Comparison of ENCODE assay signal across 11 mouse cellular contexts in the genomic region with DNA sequence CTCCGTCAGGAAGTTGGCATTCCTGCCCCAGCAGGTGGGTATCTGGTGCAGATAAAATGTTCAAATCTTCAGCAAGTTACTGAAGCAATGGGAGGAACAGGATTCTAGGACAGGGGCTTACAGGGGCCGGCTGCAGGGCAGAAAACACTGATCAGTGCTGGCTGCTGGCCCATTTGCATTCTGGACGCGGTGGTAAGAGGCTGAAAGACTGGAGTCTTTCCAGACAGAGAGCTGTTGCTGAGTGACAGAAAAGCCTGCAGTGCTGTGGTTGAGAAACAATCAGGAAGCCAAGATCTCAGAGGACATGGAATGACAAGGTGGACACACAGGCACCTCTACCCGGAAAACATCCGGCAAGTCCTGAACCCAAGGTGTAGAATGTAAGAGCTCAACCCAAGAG. TPM values are rescaled to one million over a fixed set of nuclear protein-coding genes. Genes with fewer than 3 reads are reported as not detected.
DNase-seq lines count a peak whose midpoint lies in the region; ATAC-seq lines count a peak whose summit lies in the region.
"Had no signal": no experiment of that assay in that cellular context is flagged by ENCODE, and none has a peak within 500 bp of the region (broad histone marks: within the 10 kb centered on the region; RNA-seq: fewer than 3 reads in every experiment).

No protein-coding gene starts in this region.

- H3K36me3 ChIP-seq in heart, embryonic 12.5 days: no peaks in the 10 kb centered on the region
- peaks cover 22% of the 10 kb centered on the region for H3K36me3 ChIP-seq in hindbrain, embryonic 16.5 days (ENCODE audit: control insufficient read depth, insufficient read depth, low read length)
- H3K36me3 ChIP-seq: liver, embryonic 15.5 days had no signal

- H3K9me3 ChIP-seq in heart, embryonic 12.5 days (replicated peaks): no peaks in the 10 kb centered on the region
- H3K9me3 ChIP-seq in hindbrain, embryonic 16.5 days (ENCODE audit: control insufficient read depth, low read length): no peaks in the 10 kb centered on the region
- H3K9me3 ChIP-seq: liver, embryonic 15.5 days had no signal

- ATAC-seq in heart, embryonic 12.5 days (ENCODE audit: insufficient number of reproducible peaks, low FRiP score): no peak
- ATAC-seq in hindbrain, embryonic 16.5 days: peak; percentile 65
- ATAC-seq in CD4-positive, CD25-positive, alpha-beta regulatory T cell, adult 4 months: no peak

- H3K27me3 ChIP-seq in heart, embryonic 12.5 days (replicated peaks): no peaks in the 10 kb centered on the region
- no peaks in the 10 kb centered on the region for H3K27me3 ChIP-seq in hindbrain, embryonic 16.5 days (replicated peaks; ENCODE audit: control insufficient read depth, insufficient read depth, low read length)
- H3K27me3 ChIP-seq: liver, embryonic 15.5 days had no signal

- DNase-seq in heart, adult 11 months: no peak
- DNase-seq in right cerebral cortex, postnatal 4 days: peak; percentile 60
- no peak for DNase-seq in right cerebral cortex, postnatal 25 days
- no peak for DNase-seq in thymus, postnatal 0 days (ENCODE audit: low spot score)
- DNase-seq in gastrocnemius, adult 18-20 months (ENCODE audit: low spot score): no peak
- DNase-seq: adrenal gland, postnatal 36 days; kidney, adult 9 months had no signal

- no peak overlapping the region for H3K9ac ChIP-seq in heart, embryonic 12.5 days
- no peak overlapping the region for H3K9ac ChIP-seq in hindbrain, embryonic 16.5 days (ENCODE audit: low read depth, low read length)
- H3K9ac ChIP-seq: liver, embryonic 15.5 days had no signal

- H3K4me3 ChIP-seq in heart, embryonic 12.5 days: no peak overlapping the region
- no peak overlapping the region for H3K4me3 ChIP-seq in hindbrain, embryonic 16.5 days (ENCODE audit: low read length)
- H3K4me3 ChIP-seq: liver, embryonic 15.5 days had no signal

- peaks cover 11% of the 10 kb centered on the region for H3K4me1 ChIP-seq in heart, embryonic 12.5 days (replicated peaks)
- peaks cover 18% of the 10 kb centered on the region for H3K4me1 ChIP-seq in hindbrain, embryonic 16.5 days (ENCODE audit: control insufficient read depth, insufficient read depth, low read depth, low read length)
- H3K4me1 ChIP-seq: liver, embryonic 15.5 days had no signal

- 24% methylated on average over 6 of the region's 6 CpGs for WGBS in heart, embryonic 12.5 days
- 30% methylated on average over 6 of the region's 6 CpGs for WGBS in hindbrain, embryonic 16.5 days

- H3K27ac ChIP-seq in heart, embryonic 12.5 days (ENCODE audit: poor library complexity, severe bottlenecking): peak overlapping the region; percentile 51
- peak overlapping the region; percentile 67 for H3K27ac ChIP-seq in hindbrain, embryonic 16.5 days (ENCODE audit: low read depth, low read length)
- H3K27ac ChIP-seq: liver, embryonic 15.5 days had no signal

- H3K4me2 ChIP-seq in heart, embryonic 12.5 days: no peak overlapping the region
- H3K4me2 ChIP-seq in hindbrain, embryonic 16.5 days (ENCODE audit: low read length): no peak overlapping the region
- H3K4me2 ChIP-seq: liver, embryonic 15.5 days had no signal

RNA-seq across cellular contexts. Expression of a gene that starts 16.6 kb away (rescaled TPM):
- polyA plus RNA-seq in heart, embryonic 12.5 days (2016; fragmentation: Nextera tagmentation; extraction: Ambion mirVana): 7.4 and 7.7 TPM in 2 replicates
- polyA plus RNA-seq in hindbrain, embryonic 16.5 days (2015; fragmentation: Nextera tagmentation; extraction: Ambion mirVana): 497 and 573 TPM in 2 replicates
- not detected for polyA plus RNA-seq in CD4-positive, CD25-positive, alpha-beta regulatory T cell, adult 4 months (2017; shearing (Covaris generic))
- polyA plus RNA-seq in thymus, postnatal 0 days (2015; fragmentation: Nextera tagmentation; extraction: Ambion mirVana): 0.20 and 0.22 TPM in 2 replicates
- total RNA-seq in gastrocnemius, adult 18-20 months (2021): 1 to 10 TPM in 1 of 2 experiments, under 1 TPM in 1; 0.96 to 2.4 TPM

RNA-seq across cellular contexts. Expression of a gene that starts 49.9 kb away (rescaled TPM):
- polyA plus RNA-seq in heart, embryonic 12.5 days (2016; fragmentation: Nextera tagmentation; extraction: Ambion mirVana): not detected in 2 replicates
- polyA plus RNA-seq in hindbrain, embryonic 16.5 days (2015; fragmentation: Nextera tagmentation; extraction: Ambion mirVana): not detected in 2 replicates
- polyA plus RNA-seq in CD4-positive, CD25-positive, alpha-beta regulatory T cell, adult 4 months (2017; shearing (Covaris generic)): not detected
- 0.13 and 0.21 TPM in 2 replicates for polyA plus RNA-seq in thymus, postnatal 0 days (2015; fragmentation: Nextera tagmentation; extraction: Ambion mirVana)
- total RNA-seq in gastrocnemius, adult 18-20 months (2021): not detected
- total RNA-seq: adrenal gland, postnatal 36 days had no signal

Comparison
In these comparisons a context has a peak if more than half of its experiments do, and no peak if none do; other contexts are left out.
1. RNA of a gene that starts 16.6 kb away (polyA plus RNA-seq): 497 to 573 TPM in hindbrain, embryonic 16.5 days; 7.4 to 7.7 TPM in heart, embryonic 12.5 days, 0.20 to 0.22 TPM in thymus, postnatal 0 days and not detected in CD4-positive, CD25-positive, alpha-beta regulatory T cell, adult 4 months; every median in the first group is over 10 times any median in the second.